Mouse (Mus musculus) neural tube, postnatal 0 days (tissue): ENCODE results near the gene Rasgef1c. TPM values are rescaled to one million over a fixed set of nuclear protein-coding genes. Genes with fewer than 3 reads are reported as not detected.

Experiments used
- microRNA-seq: library from miRNA; unstranded; fragments of <30 nt; microRNA quantifications from one replicate; pipeline ENCODE4, GENCODE M21; 2016
- polyA plus RNA-seq: library from polyadenylated mRNA; unstranded; fragments of >200 nt; fragmentation: Nextera tagmentation; extraction: Ambion mirVana; gene quantifications from 2 replicates; pipeline ENCODE4 v1.2.1, GENCODE M21; 2015

The Rasgef1c gene
- 32.9 and 36.5 TPM in 2 replicates for polyA plus RNA-seq

GRCm38 (mm10) chr11:49901659-49902458 lies at the start of gene Rasgef1c:
Gene Rasgef1c, plus strand, starts transcription at chr11:49901835.

GRCm38 (mm10) chr11:50024833-50025720 lies 123.4 kb downstream of the Rasgef1c start, which contains the start of gene Rnf130:
Gene Rnf130, plus strand, starts transcription at chr11:50025346.

Small RNA genes lying within 50 kb of the gene (microRNA-seq; reads per million reads assigned to microRNA genes)
- gene Gm23492 = not detected

Other genes with a start within 250 kb of the Rasgef1c start
- gene Scgb3a1, start 238.2 kb upstream of the Rasgef1c start, polyA plus RNA-seq = 0.53 and 1.1 TPM in 2 replicates
- gene Cnot6, start 189.1 kb upstream of the Rasgef1c start, polyA plus RNA-seq = 26.5 and 29.1 TPM in 2 replicates
- gene Gfpt2, start 107.7 kb upstream of the Rasgef1c start, polyA plus RNA-seq = 3.8 and 4.3 TPM in 2 replicates
- 75.0 and 81.6 TPM in 2 replicates for gene Mapk9, start 55.1 kb upstream of the Rasgef1c start, polyA plus RNA-seq
- 61.4 and 71.2 TPM in 2 replicates for gene Rnf130, start 123.5 kb downstream of the Rasgef1c start, polyA plus RNA-seq
- gene Tbc1d9b, start 229.6 kb downstream of the Rasgef1c start, polyA plus RNA-seq = 28.9 and 32.1 TPM in 2 replicates